Mouse (Mus musculus): ENCODE data around the gene Ubr2. TPM values are rescaled to one million over a fixed set of nuclear protein-coding genes. Genes with fewer than 3 reads are reported as not detected.
A peak's percentile ranks its signal among the peaks of the same experiment; 100 is the strongest.

Ubr2 gene
- polyA plus RNA-seq, 1 experiment = 39.3 TPM

DNA sequence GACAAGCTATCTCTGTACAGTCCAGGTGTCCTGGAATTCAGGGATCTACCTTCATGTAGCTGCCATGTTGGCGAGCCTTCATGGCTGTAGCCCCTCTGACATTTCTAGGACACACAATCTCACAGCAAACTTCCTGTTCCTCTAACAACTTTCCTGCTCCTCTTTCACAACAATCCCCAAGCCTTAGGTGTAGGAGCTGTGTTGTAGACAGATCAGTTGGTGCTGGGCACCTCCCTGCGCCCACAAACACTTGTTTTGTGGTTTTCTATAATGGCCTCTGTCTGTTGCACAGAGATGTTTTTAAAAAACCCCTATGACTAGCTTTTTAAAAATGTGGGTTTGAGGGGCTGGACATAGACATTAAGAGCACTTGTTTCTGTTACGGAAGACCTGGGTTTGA, 40.3 kb upstream of the Ubr2 start:
- no peak overlapping the region for H3K4me3 ChIP-seq (ENCODE audit: low read depth, low read length)
- no peaks in the 10 kb centered on the region for H3K4me1 ChIP-seq (ENCODE audit: control insufficient read depth, insufficient read depth, low read length)
- H3K9ac ChIP-seq (ENCODE audit: low read depth, poor library complexity, severe bottlenecking) = no peak overlapping the region
- H3K27ac ChIP-seq (ENCODE audit: insufficient read depth, low read length) = no peak overlapping the region
- TF ChIP-seq CTCF (IDR thresholded peaks at IDR 0.05; ENCODE audit: low read depth, low read length) (no peak), EP300 (IDR thresholded peaks at IDR 0.05; ENCODE audit: insufficient read depth, low read depth, low read length) (no peak), POLR2A (IDR thresholded peaks at IDR 0.05; ENCODE audit: insufficient read depth, low read length) (no peak)
- H3K36me3 ChIP-seq (ENCODE audit: control insufficient read depth, insufficient read depth, low read length, poor library complexity, severe bottlenecking) = no peaks in the 10 kb centered on the region
- no peaks in the 10 kb centered on the region for H3K27me3 ChIP-seq (ENCODE audit: control insufficient read depth, insufficient read depth, low read length, poor library complexity, severe bottlenecking)
- H3K9me3 ChIP-seq (replicated peaks; ENCODE audit: control insufficient read depth, insufficient read depth, low read length, poor library complexity, severe bottlenecking) = no peaks in the 10 kb centered on the region

DNA sequence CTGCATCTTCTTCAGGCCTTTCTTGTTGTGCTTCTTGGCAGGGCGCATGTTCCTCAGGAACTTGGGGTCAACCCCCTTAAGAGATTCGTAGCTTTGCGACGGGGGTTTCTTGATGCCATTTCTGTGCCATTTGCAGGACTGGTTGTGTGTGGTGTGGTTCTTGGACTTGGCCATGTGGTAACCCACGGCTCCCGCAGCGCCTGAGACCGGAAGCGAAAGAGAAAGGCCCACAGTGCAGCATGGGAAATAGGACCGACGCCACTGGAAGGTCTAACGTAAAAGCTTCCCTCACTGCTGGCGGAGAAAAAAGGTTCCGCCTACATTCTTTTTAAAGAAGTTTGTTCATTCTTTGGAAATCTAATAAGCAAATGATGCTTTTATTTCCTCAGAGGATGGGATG, 32.5 kb upstream of the Ubr2 start:
- Histone ChIP-seq H3K27me3 (ENCODE audit: control insufficient read depth, insufficient read depth, low read length, poor library complexity, severe bottlenecking) (no peaks in the 10 kb centered on the region), H3K27ac (ENCODE audit: insufficient read depth, low read length) (no peak overlapping the region), H3K4me3 (ENCODE audit: low read depth, low read length) (no peak overlapping the region), H3K4me1 (ENCODE audit: control insufficient read depth, insufficient read depth, low read length) (no peaks in the 10 kb centered on the region), H3K9ac (ENCODE audit: low read depth, poor library complexity, severe bottlenecking) (no peak overlapping the region), H3K9me3 (replicated peaks; ENCODE audit: control insufficient read depth, insufficient read depth, low read length, poor library complexity, severe bottlenecking) (no peaks in the 10 kb centered on the region), H3K36me3 (ENCODE audit: control insufficient read depth, insufficient read depth, low read length, poor library complexity, severe bottlenecking) (no peaks in the 10 kb centered on the region)
- no peak for TF ChIP-seq CTCF (IDR thresholded peaks at IDR 0.05; ENCODE audit: low read depth, low read length)
- TF ChIP-seq EP300 (IDR thresholded peaks at IDR 0.05; ENCODE audit: insufficient read depth, low read depth, low read length) = no peak
- no peak for TF ChIP-seq POLR2A (IDR thresholded peaks at IDR 0.05; ENCODE audit: insufficient read depth, low read length)

DNA sequence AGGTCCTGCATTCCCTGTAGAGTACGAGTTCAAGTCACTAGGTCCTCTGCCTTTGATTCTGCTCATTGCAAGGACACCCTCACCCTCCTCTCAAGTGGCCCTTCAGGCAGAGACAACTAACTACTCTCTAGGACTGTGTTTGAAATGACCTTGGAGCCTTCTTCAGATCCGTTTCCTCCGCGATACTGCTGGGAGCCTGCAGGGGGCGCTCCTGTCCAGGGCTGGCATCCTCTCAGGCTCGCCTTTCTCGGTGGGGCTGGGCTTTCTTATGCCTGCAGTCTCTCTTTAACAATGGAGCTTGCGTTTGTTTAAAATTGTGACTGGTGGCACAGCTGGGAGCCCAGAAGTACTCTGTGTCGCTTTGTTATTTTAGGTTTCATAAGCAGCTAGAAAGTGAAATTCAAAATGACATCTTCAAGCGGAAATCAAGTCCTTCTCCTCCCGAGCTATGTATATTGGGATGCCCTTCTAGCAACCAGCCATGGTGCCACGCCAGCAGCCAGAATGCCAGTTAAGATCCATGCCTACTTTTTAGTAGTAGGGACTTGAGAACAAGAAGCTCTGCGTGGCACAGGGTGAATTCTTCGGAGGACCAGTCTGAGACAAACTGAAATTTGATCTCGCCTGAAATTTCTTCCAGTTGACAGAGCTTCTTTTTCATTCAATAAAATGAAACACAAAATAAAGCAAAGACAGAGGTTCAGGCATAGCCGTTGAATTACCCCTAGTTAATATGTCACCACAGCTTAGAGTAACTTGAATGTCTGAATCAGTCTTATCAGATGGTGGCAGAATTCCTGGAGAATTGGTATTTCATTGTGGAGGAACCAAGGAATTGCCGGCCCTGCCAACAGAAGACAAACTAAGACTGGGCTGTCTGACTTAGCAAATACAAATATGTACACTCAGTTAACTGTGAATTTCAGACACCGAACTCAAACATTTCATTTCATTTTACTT, 28.8 kb upstream of the Ubr2 start:
- Histone ChIP-seq H3K9me3 (replicated peaks; ENCODE audit: control insufficient read depth, insufficient read depth, low read length, poor library complexity, severe bottlenecking) (no peaks in the 10 kb centered on the region), H3K9ac (ENCODE audit: low read depth, poor library complexity, severe bottlenecking) (no peak overlapping the region), H3K4me3 (ENCODE audit: low read depth, low read length) (no peak overlapping the region), H3K4me1 (ENCODE audit: control insufficient read depth, insufficient read depth, low read length) (no peaks in the 10 kb centered on the region), H3K27me3 (ENCODE audit: control insufficient read depth, insufficient read depth, low read length, poor library complexity, severe bottlenecking) (no peaks in the 10 kb centered on the region), H3K27ac (ENCODE audit: insufficient read depth, low read length) (no peak overlapping the region), H3K36me3 (ENCODE audit: control insufficient read depth, insufficient read depth, low read length, poor library complexity, severe bottlenecking) (no peaks in the 10 kb centered on the region)
- no peak for TF ChIP-seq EP300 (IDR thresholded peaks at IDR 0.05; ENCODE audit: insufficient read depth, low read depth, low read length)
- TF ChIP-seq POLR2A (IDR thresholded peaks at IDR 0.05; ENCODE audit: insufficient read depth, low read length) = no peak
- TF ChIP-seq CTCF (IDR thresholded peaks at IDR 0.05; ENCODE audit: low read depth, low read length) = peak; percentile 94

DNA sequence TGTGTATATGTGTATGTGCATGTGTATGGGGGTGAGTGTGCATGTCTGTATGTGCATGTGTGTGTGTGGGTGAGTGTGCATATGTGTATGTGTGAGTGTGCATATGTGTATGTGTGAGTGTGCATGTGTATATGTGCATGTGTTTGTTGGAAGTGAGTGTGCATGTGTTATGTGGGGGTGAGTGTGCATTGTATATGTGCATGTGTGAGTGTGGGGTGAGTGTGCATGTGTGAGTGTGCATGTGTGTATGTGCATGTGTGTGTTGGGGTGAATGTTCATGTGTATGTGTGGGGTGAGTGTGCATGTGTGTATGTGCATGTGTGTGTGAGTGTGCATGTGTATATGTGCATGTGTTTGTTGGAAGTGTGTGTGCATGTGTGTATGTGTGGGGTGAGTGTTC, 24.2 kb upstream of the Ubr2 start:
- Histone ChIP-seq H3K27ac (ENCODE audit: insufficient read depth, low read length) (no peak overlapping the region), H3K9me3 (replicated peaks; ENCODE audit: control insufficient read depth, insufficient read depth, low read length, poor library complexity, severe bottlenecking) (no peaks in the 10 kb centered on the region), H3K4me3 (ENCODE audit: low read depth, low read length) (no peak overlapping the region), H3K9ac (ENCODE audit: low read depth, poor library complexity, severe bottlenecking) (no peak overlapping the region), H3K27me3 (ENCODE audit: control insufficient read depth, insufficient read depth, low read length, poor library complexity, severe bottlenecking) (no peaks in the 10 kb centered on the region), H3K4me1 (ENCODE audit: control insufficient read depth, insufficient read depth, low read length) (no peaks in the 10 kb centered on the region), H3K36me3 (ENCODE audit: control insufficient read depth, insufficient read depth, low read length, poor library complexity, severe bottlenecking) (no peaks in the 10 kb centered on the region)
- no peak for TF ChIP-seq EP300 (IDR thresholded peaks at IDR 0.05; ENCODE audit: insufficient read depth, low read depth, low read length)
- TF ChIP-seq POLR2A (IDR thresholded peaks at IDR 0.05; ENCODE audit: insufficient read depth, low read length) = no peak
- no peak for TF ChIP-seq CTCF (IDR thresholded peaks at IDR 0.05; ENCODE audit: low read depth, low read length)

DNA sequence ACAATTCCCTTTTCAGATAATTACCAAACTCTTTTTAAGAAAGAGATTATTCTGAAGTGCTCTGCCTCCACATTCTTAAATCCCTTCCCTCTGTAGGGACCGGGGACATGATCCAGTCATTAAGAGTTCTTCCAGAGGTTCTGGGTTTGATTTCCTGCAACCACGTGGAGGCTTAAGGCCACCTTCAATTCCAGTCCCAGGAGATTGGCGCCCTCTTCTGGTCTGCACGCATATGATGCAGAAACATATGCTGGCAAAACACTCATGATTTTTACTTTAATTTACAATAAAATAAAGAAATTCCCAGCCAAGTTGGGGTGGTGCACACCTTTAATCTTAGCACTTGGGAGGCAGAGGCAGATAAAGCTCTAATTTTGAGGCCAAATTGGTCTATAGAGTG, 23.3 kb upstream of the Ubr2 start:
- TF ChIP-seq CTCF (IDR thresholded peaks at IDR 0.05; ENCODE audit: low read depth, low read length) = peak; percentile 76
- TF ChIP-seq EP300 (IDR thresholded peaks at IDR 0.05; ENCODE audit: insufficient read depth, low read depth, low read length) = no peak
- no peaks in the 10 kb centered on the region for H3K36me3 ChIP-seq (ENCODE audit: control insufficient read depth, insufficient read depth, low read length, poor library complexity, severe bottlenecking)
- H3K9me3 ChIP-seq (replicated peaks; ENCODE audit: control insufficient read depth, insufficient read depth, low read length, poor library complexity, severe bottlenecking) = no peaks in the 10 kb centered on the region
- no peak overlapping the region for H3K27ac ChIP-seq (ENCODE audit: insufficient read depth, low read length)
- H3K9ac ChIP-seq (ENCODE audit: low read depth, poor library complexity, severe bottlenecking) = no peak overlapping the region
- no peaks in the 10 kb centered on the region for H3K4me1 ChIP-seq (ENCODE audit: control insufficient read depth, insufficient read depth, low read length)
- H3K4me3 ChIP-seq (ENCODE audit: low read depth, low read length) = no peak overlapping the region
- no peaks in the 10 kb centered on the region for H3K27me3 ChIP-seq (ENCODE audit: control insufficient read depth, insufficient read depth, low read length, poor library complexity, severe bottlenecking)

DNA sequence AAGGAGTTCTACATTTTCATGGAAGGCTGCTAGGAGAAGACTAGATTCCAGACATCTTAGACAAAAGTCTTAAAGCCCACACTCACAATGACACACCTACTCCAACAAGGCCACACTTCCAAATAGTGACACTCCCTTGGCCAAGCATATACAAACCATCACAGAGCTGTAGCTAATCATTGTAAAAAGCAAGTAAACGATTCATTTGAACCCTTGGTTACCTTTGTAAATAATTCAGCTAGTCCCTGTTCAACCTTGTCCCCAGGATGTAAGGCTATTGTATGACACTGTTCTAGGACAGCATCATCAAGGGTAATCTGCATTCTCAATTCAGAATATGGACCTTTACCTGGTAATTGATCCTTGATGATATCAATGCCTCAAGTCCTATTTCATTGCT, 14.4 kb upstream of the Ubr2 start:
- TF ChIP-seq CTCF (IDR thresholded peaks at IDR 0.05; ENCODE audit: low read depth, low read length) (no peak), EP300 (IDR thresholded peaks at IDR 0.05; ENCODE audit: insufficient read depth, low read depth, low read length) (no peak), POLR2A (IDR thresholded peaks at IDR 0.05; ENCODE audit: insufficient read depth, low read length) (no peak)
- H3K36me3 ChIP-seq (ENCODE audit: control insufficient read depth, insufficient read depth, low read length, poor library complexity, severe bottlenecking) = no peaks in the 10 kb centered on the region

More for the DNA sequence above, 14.4 kb upstream of the Ubr2 start:
- Histone ChIP-seq H3K4me1 (ENCODE audit: control insufficient read depth, insufficient read depth, low read length) (no peaks in the 10 kb centered on the region), H3K9me3 (replicated peaks; ENCODE audit: control insufficient read depth, insufficient read depth, low read length, poor library complexity, severe bottlenecking) (peaks cover 3% of the 10 kb centered on the region), H3K9ac (ENCODE audit: low read depth, poor library complexity, severe bottlenecking) (no peak overlapping the region), H3K4me3 (ENCODE audit: low read depth, low read length) (no peak overlapping the region), H3K27ac (ENCODE audit: insufficient read depth, low read length) (no peak overlapping the region), H3K27me3 (ENCODE audit: control insufficient read depth, insufficient read depth, low read length, poor library complexity, severe bottlenecking) (no peaks in the 10 kb centered on the region)
